Mouse (Mus musculus): ENCODE measurements at regions not wholly inside any gene's neighbourhood (a gene's known extent, or its start where the extent isn't known, plus 50 kb on each side); places are given as distances from the start of the nearest gene placed in this dataset.
A peak's percentile ranks its signal among the peaks of the same experiment; 100 is the strongest.

- peak; percentile 51 for DNase-seq
- no peak overlapping the region for H3K4me2 ChIP-seq
Measured at GRCm38 (mm10) chr5:120024071-120024470, 92.2 kb upstream of the Rbm19 start.

GRCm38 (mm10) chr5:120025212-120025611, 91.1 kb upstream of the Rbm19 start:
- Histone ChIP-seq H3K27ac (ENCODE audit: low read depth) (no peak overlapping the region), H3K4me3 (ENCODE audit: low read depth, low read length) (no peak overlapping the region), H3K9me3 (ENCODE audit: low read depth, low read length) (no peaks in the 10 kb centered on the region), H3K9ac (no peak overlapping the region), H3K36me3 (ENCODE audit: insufficient read depth) (no peaks in the 10 kb centered on the region), H3K4me1 (ENCODE audit: insufficient read depth) (no peaks in the 10 kb centered on the region), H3K27me3 (ENCODE audit: insufficient read depth, low read length) (no peaks in the 10 kb centered on the region), H3K4me2 (no peak overlapping the region)
- ATAC-seq (ENCODE audit: insufficient read depth), result no peak
- no peak for TF ChIP-seq CTCF (IDR thresholded peaks at IDR 0.05; ENCODE audit: low read depth)
- no peak for DNase-seq

More at GRCm38 (mm10) chr5:120024071-120024470, 92.2 kb upstream of the Rbm19 start:
- WGBS, result 1% methylated on average over 9 of the region's 10 CpGs
- H3K27ac ChIP-seq (ENCODE audit: low read depth), result no peak overlapping the region
- no peaks in the 10 kb centered on the region for H3K9me3 ChIP-seq (ENCODE audit: low read depth, low read length)
- H3K4me1 ChIP-seq (ENCODE audit: insufficient read depth), result no peaks in the 10 kb centered on the region
- no peak overlapping the region for H3K9ac ChIP-seq
- no peaks in the 10 kb centered on the region for H3K36me3 ChIP-seq (ENCODE audit: insufficient read depth)
- no peak overlapping the region for H3K4me3 ChIP-seq (ENCODE audit: low read depth, low read length)
- TF ChIP-seq CTCF (IDR thresholded peaks at IDR 0.05; ENCODE audit: low read depth), result no peak
- no peaks in the 10 kb centered on the region for H3K27me3 ChIP-seq (ENCODE audit: insufficient read depth, low read length)
- ATAC-seq (ENCODE audit: insufficient read depth), result peak; percentile 35; the same call in 1 of the 2 replicates

- peak; percentile 55 for DNase-seq
- no peak overlapping the region for H3K27ac ChIP-seq (ENCODE audit: low read depth)
- WGBS, result 47% methylated on average over 15 of the region's 15 CpGs
Measured at GRCm38 (mm10) chr5:120030904-120031303, 85.4 kb upstream of the Rbm19 start.

DNA sequence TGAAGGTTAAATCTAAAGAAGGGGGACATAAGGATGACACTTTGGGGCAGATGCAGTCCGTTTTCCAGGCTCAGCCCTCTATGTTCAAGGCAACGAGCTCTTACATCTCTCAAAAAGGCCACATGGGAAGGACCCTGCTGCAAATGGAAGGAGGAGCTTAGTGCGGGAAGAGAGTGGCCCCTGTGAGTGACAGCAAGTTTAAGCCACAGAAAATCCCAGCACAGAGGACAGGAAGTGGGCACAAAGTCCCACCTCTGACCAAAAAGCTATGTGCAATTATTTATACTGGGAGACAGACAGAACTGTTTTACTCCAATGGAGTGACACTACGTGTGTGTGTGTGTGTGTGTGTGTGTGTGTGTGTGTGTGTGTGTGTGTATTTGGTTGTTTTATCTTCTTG, 84.7 kb upstream of the Rbm19 start:
- DNase-seq, result peak; percentile 24
- Histone ChIP-seq H3K4me2 (no peak overlapping the region), H3K4me3 (ENCODE audit: low read depth, low read length) (no peak overlapping the region), H3K27ac (ENCODE audit: low read depth) (no peak overlapping the region), H3K27me3 (ENCODE audit: insufficient read depth, low read length) (no peaks in the 10 kb centered on the region), H3K36me3 (ENCODE audit: insufficient read depth) (no peaks in the 10 kb centered on the region), H3K9me3 (ENCODE audit: low read depth, low read length) (no peaks in the 10 kb centered on the region), H3K4me1 (ENCODE audit: insufficient read depth) (no peaks in the 10 kb centered on the region), H3K9ac (no peak overlapping the region)
- 34% methylated on average over 4 of the region's 4 CpGs for WGBS
- no peak; the same call in 1 of the 2 replicates for ATAC-seq (ENCODE audit: insufficient read depth)
- TF ChIP-seq CTCF (IDR thresholded peaks at IDR 0.05; ENCODE audit: low read depth), result no peak

More at GRCm38 (mm10) chr5:120030904-120031303, 85.4 kb upstream of the Rbm19 start:
- ATAC-seq (ENCODE audit: insufficient read depth), result peak; percentile 54; the same call in 1 of the 2 replicates
- H3K9ac ChIP-seq, result no peak overlapping the region
- no peaks in the 10 kb centered on the region for H3K36me3 ChIP-seq (ENCODE audit: insufficient read depth)
- no peak for TF ChIP-seq CTCF (IDR thresholded peaks at IDR 0.05; ENCODE audit: low read depth)
- H3K9me3 ChIP-seq (ENCODE audit: low read depth, low read length), result no peaks in the 10 kb centered on the region
- no peaks in the 10 kb centered on the region for H3K4me1 ChIP-seq (ENCODE audit: insufficient read depth)
- peak overlapping the region; percentile 5; the same call in 1 of the 2 replicates for H3K4me2 ChIP-seq
- no peaks in the 10 kb centered on the region for H3K27me3 ChIP-seq (ENCODE audit: insufficient read depth, low read length)
- H3K4me3 ChIP-seq (ENCODE audit: low read depth, low read length), result no peak overlapping the region

- H3K4me3 ChIP-seq (ENCODE audit: low read depth, low read length), result no peak overlapping the region
- no peaks in the 10 kb centered on the region for H3K4me1 ChIP-seq (ENCODE audit: insufficient read depth)
- no peak overlapping the region for H3K9ac ChIP-seq
- ATAC-seq (ENCODE audit: insufficient read depth) (no peak), DNase-seq (no peak)
- no peak overlapping the region for H3K4me2 ChIP-seq
- 34% methylated on average over 13 of the region's 13 CpGs for WGBS
- no peaks in the 10 kb centered on the region for H3K27me3 ChIP-seq (ENCODE audit: insufficient read depth, low read length)
- H3K27ac ChIP-seq (ENCODE audit: low read depth), result no peak overlapping the region
- no peaks in the 10 kb centered on the region for H3K36me3 ChIP-seq (ENCODE audit: insufficient read depth)
- no peak for TF ChIP-seq CTCF (IDR thresholded peaks at IDR 0.05; ENCODE audit: low read depth)
- H3K9me3 ChIP-seq (ENCODE audit: low read depth, low read length), result no peaks in the 10 kb centered on the region
Measured at GRCm38 (mm10) chr5:120034499-120035077, 81.7 kb upstream of the Rbm19 start.

DNA sequence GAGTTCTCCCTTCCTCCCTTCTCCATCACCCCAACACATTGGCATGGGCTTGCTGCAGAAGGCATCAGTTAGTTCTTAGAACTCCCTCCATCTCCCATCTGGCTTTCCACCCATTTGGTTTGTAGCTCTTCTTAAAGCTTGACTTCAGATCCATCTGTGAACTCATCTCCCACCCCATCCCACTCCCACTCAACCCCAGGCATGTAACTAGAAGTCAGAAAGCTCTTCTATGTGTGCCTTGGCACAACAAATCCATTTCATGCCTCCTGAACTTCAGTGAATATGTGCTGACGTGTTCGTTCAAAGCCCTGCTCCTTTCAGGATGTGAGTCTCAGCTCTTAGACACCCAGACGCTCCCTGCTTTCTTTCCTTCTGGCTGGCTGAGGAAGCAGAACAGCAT, 81.0 kb upstream of the Rbm19 start:
- no peaks in the 10 kb centered on the region for H3K36me3 ChIP-seq (ENCODE audit: insufficient read depth)
- DNase-seq, result no peak

GRCm38 (mm10) chr5:120037806-120038205, 78.5 kb upstream of the Rbm19 start:
- Histone ChIP-seq H3K36me3 (ENCODE audit: insufficient read depth) (no peaks in the 10 kb centered on the region), H3K9ac (no peak overlapping the region), H3K27ac (ENCODE audit: low read depth) (no peak overlapping the region), H3K27me3 (ENCODE audit: insufficient read depth, low read length) (no peaks in the 10 kb centered on the region), H3K9me3 (ENCODE audit: low read depth, low read length) (no peaks in the 10 kb centered on the region), H3K4me2 (no peak overlapping the region), H3K4me1 (ENCODE audit: insufficient read depth) (no peaks in the 10 kb centered on the region), H3K4me3 (ENCODE audit: low read depth, low read length) (no peak overlapping the region)
- DNase-seq (no peak), ATAC-seq (ENCODE audit: insufficient read depth) (no peak)
- no peak for TF ChIP-seq CTCF (IDR thresholded peaks at IDR 0.05; ENCODE audit: low read depth)
- WGBS, result 74% methylated on average over 3 of the region's 3 CpGs

More for the DNA sequence above, 81.0 kb upstream of the Rbm19 start:
- H3K4me3 ChIP-seq (ENCODE audit: low read depth, low read length), result no peak overlapping the region
- no peak for ATAC-seq (ENCODE audit: insufficient read depth)
- no peak for TF ChIP-seq CTCF (IDR thresholded peaks at IDR 0.05; ENCODE audit: low read depth)
- H3K9ac ChIP-seq, result no peak overlapping the region
- H3K4me2 ChIP-seq, result no peak overlapping the region
- no peaks in the 10 kb centered on the region for H3K4me1 ChIP-seq (ENCODE audit: insufficient read depth)
- H3K27me3 ChIP-seq (ENCODE audit: insufficient read depth, low read length), result no peaks in the 10 kb centered on the region
- WGBS, result 78% methylated on average over 3 of the region's 3 CpGs
- no peaks in the 10 kb centered on the region for H3K9me3 ChIP-seq (ENCODE audit: low read depth, low read length)
- no peak overlapping the region for H3K27ac ChIP-seq (ENCODE audit: low read depth)

Data from lung, embryonic 14.5 days (tissue).